Mouse (Mus musculus) neural tube, embryonic 11.5 days (tissue): ENCODE measurements around the gene Myo1d. TPM values are rescaled to one million over a fixed set of nuclear protein-coding genes. Genes with fewer than 3 reads are reported as not detected.

Source experiments
- ATAC-seq: fragments of 200-750 bp; cut with Nextera tagmentation; 2 replicates; pipeline ENCODE4 v1.8.0; 2017; ENCODE audit warnings: moderate number of reproducible peaks, mild to moderate bottlenecking, moderate TSS enrichment, moderate library complexity; ENCODE audit not compliant: insufficient read depth, low FRiP score, low TSS enrichment
- DNase-seq: peaks from one replicate; pipeline ENCODE4 v3.0.0-alpha.2; 2015; ENCODE audit warnings: low spot score
- H3K27ac ChIP-seq: fragments of 300-500 bp; sonication (generic); 2 replicates; pipeline ENCODE4 v1.5.1; 2014; ENCODE audit warnings: low read depth, mild to moderate bottlenecking, low read length
- H3K27me3 ChIP-seq: fragments of 300-500 bp; sonication (generic); 2 replicates; pipeline ENCODE4 v1.6.1; 2014; ENCODE audit warnings: mild to moderate bottlenecking, low read length, mixed read lengths; ENCODE audit not compliant: control insufficient read depth, insufficient read depth
- H3K36me3 ChIP-seq: fragments of 300-500 bp; sonication (generic); 2 replicates; pipeline ENCODE4 v1.6.1; 2014; ENCODE audit warnings: mild to moderate bottlenecking, low read length, moderate library complexity, mixed read lengths; ENCODE audit not compliant: control insufficient read depth, insufficient read depth
- H3K4me1 ChIP-seq: fragments of 300-500 bp; sonication (generic); 2 replicates; pipeline ENCODE4 v1.6.1; 2014; ENCODE audit warnings: low read length, mixed read lengths; ENCODE audit not compliant: control insufficient read depth, insufficient read depth
- H3K4me2 ChIP-seq: fragments of 300-500 bp; sonication (generic); 2 replicates; pipeline ENCODE4 v1.6.1; 2014; ENCODE audit warnings: low read depth, mild to moderate bottlenecking, moderate library complexity
- H3K4me3 ChIP-seq: fragments of 300-500 bp; sonication (generic); 2 replicates; pipeline ENCODE4 v1.5.1; 2014; ENCODE audit warnings: low read depth, low read length
- H3K9ac ChIP-seq: fragments of 300-500 bp; sonication (generic); 2 replicates; pipeline ENCODE4 v1.6.1; 2014; ENCODE audit warnings: mild to moderate bottlenecking, low read length
- H3K9me3 ChIP-seq: fragments of 300-500 bp; sonication (generic); 2 replicates; pipeline ENCODE4 v1.6.1; 2016; ENCODE audit warnings: low read length; ENCODE audit not compliant: control insufficient read depth
- WGBS: fragments of 180-500 bp; shearing (Covaris S2); extraction: QIAGEN DNeasy Blood & Tissue Kit; methylation state at CpG from one replicate; pipeline ENCODE4 v1.1.7; 2014; 5-methylcytosine and 5-hydroxymethylcytosine counted together
- polyA plus RNA-seq: library from polyadenylated mRNA; unstranded; fragments of >200 nt; fragmentation: Nextera tagmentation; extraction: Ambion mirVana; gene quantifications from 2 replicates; pipeline ENCODE4 v1.2.1, GENCODE M21; 2014

Myo1d gene
- polyA plus RNA-seq, 1 experiment from 2014 or later, result 2.8 TPM

GRCm38 (mm10) chr11:80551634-80552033 lies 228.2 kb downstream of the Myo1d start:
- 61% methylated on average over 3 of the region's 3 CpGs for WGBS
- no peak overlapping the region for H3K4me3 ChIP-seq
- H3K27me3 ChIP-seq, result no peaks in the 10 kb centered on the region
- H3K4me1 ChIP-seq, result no peaks in the 10 kb centered on the region
- ATAC-seq (no peak), DNase-seq (no peak)
- H3K9me3 ChIP-seq, result no peaks in the 10 kb centered on the region
- no peaks in the 10 kb centered on the region for H3K36me3 ChIP-seq
- no peak overlapping the region for H3K4me2 ChIP-seq
- no peak overlapping the region for H3K9ac ChIP-seq
- H3K27ac ChIP-seq, result no peak overlapping the region

GRCm38 (mm10) chr11:80550264-80550663 lies 229.6 kb downstream of the Myo1d start:
- no peak for DNase-seq
- 78% methylated on average over 10 of the region's 10 CpGs for WGBS

GRCm38 (mm10) chr11:80549854-80550253 lies 230.0 kb downstream of the Myo1d start:
- no peaks in the 10 kb centered on the region for H3K9me3 ChIP-seq
- no peaks in the 10 kb centered on the region for H3K4me1 ChIP-seq
- no peak for ATAC-seq
- H3K4me3 ChIP-seq, result no peak overlapping the region
- no peak for DNase-seq
- 86% methylated on average over 6 of the region's 6 CpGs for WGBS
- no peaks in the 10 kb centered on the region for H3K27me3 ChIP-seq
- H3K4me2 ChIP-seq, result no peak overlapping the region
- no peak overlapping the region for H3K9ac ChIP-seq
- H3K27ac ChIP-seq, result no peak overlapping the region
- no peaks in the 10 kb centered on the region for H3K36me3 ChIP-seq

More at GRCm38 (mm10) chr11:80550264-80550663, 229.6 kb downstream of the Myo1d start:
- ATAC-seq, result no peak
- Histone ChIP-seq H3K4me1 (no peaks in the 10 kb centered on the region), H3K27me3 (no peaks in the 10 kb centered on the region), H3K36me3 (no peaks in the 10 kb centered on the region), H3K9ac (no peak overlapping the region), H3K9me3 (no peaks in the 10 kb centered on the region), H3K4me3 (no peak overlapping the region), H3K27ac (no peak overlapping the region), H3K4me2 (no peak overlapping the region)

- Histone ChIP-seq H3K27me3 (no peaks in the 10 kb centered on the region), H3K36me3 (no peaks in the 10 kb centered on the region), H3K4me2 (no peak overlapping the region), H3K9ac (no peak overlapping the region), H3K27ac (no peak overlapping the region), H3K4me3 (no peak overlapping the region), H3K4me1 (no peaks in the 10 kb centered on the region), H3K9me3 (no peaks in the 10 kb centered on the region)
- WGBS, result 60% methylated on average over 2 of the region's 2 CpGs
- no peak for DNase-seq
- no peak for ATAC-seq
Observed at GRCm38 (mm10) chr11:80546233-80546632, 233.6 kb downstream of the Myo1d start.

- no peak overlapping the region for H3K4me3 ChIP-seq
- H3K4me2 ChIP-seq, result no peak overlapping the region
- WGBS, result 81% methylated on average over 4 of the region's 4 CpGs
- no peak overlapping the region for H3K27ac ChIP-seq
- DNase-seq (no peak), ATAC-seq (no peak)
- H3K9ac ChIP-seq, result no peak overlapping the region
- no peaks in the 10 kb centered on the region for H3K4me1 ChIP-seq
- no peaks in the 10 kb centered on the region for H3K36me3 ChIP-seq
- no peaks in the 10 kb centered on the region for H3K9me3 ChIP-seq
- H3K27me3 ChIP-seq, result no peaks in the 10 kb centered on the region
Observed at GRCm38 (mm10) chr11:80539056-80539455, 240.8 kb downstream of the Myo1d start.

GRCm38 (mm10) chr11:80532966-80533365 lies 246.9 kb downstream of the Myo1d start:
- Histone ChIP-seq H3K9ac (no peak overlapping the region), H3K4me1 (no peaks in the 10 kb centered on the region), H3K27me3 (no peaks in the 10 kb centered on the region), H3K9me3 (no peaks in the 10 kb centered on the region), H3K36me3 (no peaks in the 10 kb centered on the region), H3K4me3 (no peak overlapping the region), H3K27ac (no peak overlapping the region), H3K4me2 (no peak overlapping the region)
- 48% methylated on average over 1 of the region's 1 CpGs for WGBS
- DNase-seq (no peak), ATAC-seq (no peak)

- H3K4me1 ChIP-seq, result no peaks in the 10 kb centered on the region
- H3K27me3 ChIP-seq, result no peaks in the 10 kb centered on the region
- H3K4me2 ChIP-seq, result no peak overlapping the region
- no peaks in the 10 kb centered on the region for H3K36me3 ChIP-seq
- H3K27ac ChIP-seq, result no peak overlapping the region
- WGBS, result 86% methylated on average over 8 of the region's 8 CpGs
- ATAC-seq, result no peak
- H3K9ac ChIP-seq, result no peak overlapping the region
- H3K9me3 ChIP-seq, result no peaks in the 10 kb centered on the region
- no peak for DNase-seq
- H3K4me3 ChIP-seq, result no peak overlapping the region
Observed at GRCm38 (mm10) chr11:80529149-80529548, 250.7 kb downstream of the Myo1d start.

GRCm38 (mm10) chr11:80527697-80528096 lies 252.1 kb downstream of the Myo1d start:
- no peaks in the 10 kb centered on the region for H3K9me3 ChIP-seq
- H3K27me3 ChIP-seq, result no peaks in the 10 kb centered on the region
- no peak overlapping the region for H3K27ac ChIP-seq
- H3K9ac ChIP-seq, result no peak overlapping the region
- no peaks in the 10 kb centered on the region for H3K4me1 ChIP-seq
- no peak overlapping the region for H3K4me3 ChIP-seq
- H3K36me3 ChIP-seq, result no peaks in the 10 kb centered on the region
- no peak for DNase-seq
- no peak overlapping the region for H3K4me2 ChIP-seq
- no peak for ATAC-seq

- Histone ChIP-seq H3K4me3 (no peak overlapping the region), H3K9ac (no peak overlapping the region)
- 90% methylated on average over 5 of the region's 5 CpGs for WGBS
Observed at GRCm38 (mm10) chr11:80524213-80524612, 255.6 kb downstream of the Myo1d start.

More at GRCm38 (mm10) chr11:80524213-80524612, 255.6 kb downstream of the Myo1d start:
- Histone ChIP-seq H3K4me2 (no peak overlapping the region), H3K27ac (no peak overlapping the region), H3K9me3 (no peaks in the 10 kb centered on the region), H3K27me3 (no peaks in the 10 kb centered on the region), H3K4me1 (peaks cover 2% of the 10 kb centered on the region; the same call in 1 of the 2 replicates), H3K36me3 (no peaks in the 10 kb centered on the region)
- ATAC-seq, result no peak
- no peak for DNase-seq
